Mouse (Mus musculus): Measurements from ENCODE around the gene Rab20.

GRCm38 (mm10) chr8:11478807-11479527, 457 bp upstream of the Rab20 start:
- TF ChIP-seq CTCF (IDR thresholded peaks at IDR 0.05; ENCODE audit: low read depth) (no peak), EP300 (IDR thresholded peaks at IDR 0.05; ENCODE audit: low read depth) (no peak)
